Mouse (Mus musculus) ovary, postnatal 10 days (tissue): ENCODE results near the gene Luc7l3.

ENCODE experiments used
- DNase-seq: peaks from one replicate; pipeline ENCODE4 v3.0.0; 2022; ENCODE audit warnings: low spot score

The Luc7l3 gene

DNA sequence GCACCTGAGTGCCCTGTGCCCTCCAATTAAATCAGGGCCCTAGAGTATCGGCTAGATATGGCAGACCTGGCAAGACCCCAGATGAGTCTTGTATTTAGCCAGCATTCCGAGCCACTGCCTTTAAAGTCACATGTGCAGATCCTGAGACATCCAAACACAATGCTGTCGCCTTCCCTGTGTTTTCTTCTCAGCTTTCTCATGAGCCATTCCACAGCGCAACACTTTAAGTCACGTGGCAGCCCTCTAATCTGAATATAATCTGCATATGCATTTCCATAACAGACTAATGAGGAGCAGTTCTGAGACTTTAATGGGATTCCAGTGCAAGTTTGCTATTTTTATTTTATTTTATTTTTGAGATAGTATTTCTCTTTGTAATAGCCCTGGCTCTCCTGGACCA lies 66.1 kb downstream of the Luc7l3 start:
- no peak for DNase-seq

- DNase-seq, result no peak
Observed at GRCm38 (mm10) chr11:94253691-94254090, 68.1 kb downstream of the Luc7l3 start.

DNA sequence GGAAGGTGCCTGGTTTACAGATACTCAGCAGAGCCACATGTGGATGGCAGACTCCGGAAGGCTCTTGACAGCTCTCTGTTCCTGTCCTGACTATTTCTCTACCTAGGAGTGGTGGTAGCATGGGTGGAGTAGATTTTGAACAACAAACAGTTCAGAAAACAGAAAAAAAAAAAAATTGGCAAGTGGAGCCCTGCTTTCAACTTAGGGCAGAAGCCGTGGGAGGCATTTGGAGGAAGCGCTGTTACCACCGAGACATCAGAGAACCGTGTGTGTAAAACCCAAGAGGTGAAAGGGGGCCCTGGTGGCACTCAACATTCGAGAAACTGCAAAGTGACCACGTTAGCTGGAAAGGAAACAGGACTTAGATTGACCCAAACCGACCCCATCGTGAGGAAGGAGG lies 68.6 kb downstream of the Luc7l3 start:
- DNase-seq, result no peak

- DNase-seq, result no peak
Observed at GRCm38 (mm10) chr11:94246789-94247061, 75.1 kb downstream of the Luc7l3 start.

DNA sequence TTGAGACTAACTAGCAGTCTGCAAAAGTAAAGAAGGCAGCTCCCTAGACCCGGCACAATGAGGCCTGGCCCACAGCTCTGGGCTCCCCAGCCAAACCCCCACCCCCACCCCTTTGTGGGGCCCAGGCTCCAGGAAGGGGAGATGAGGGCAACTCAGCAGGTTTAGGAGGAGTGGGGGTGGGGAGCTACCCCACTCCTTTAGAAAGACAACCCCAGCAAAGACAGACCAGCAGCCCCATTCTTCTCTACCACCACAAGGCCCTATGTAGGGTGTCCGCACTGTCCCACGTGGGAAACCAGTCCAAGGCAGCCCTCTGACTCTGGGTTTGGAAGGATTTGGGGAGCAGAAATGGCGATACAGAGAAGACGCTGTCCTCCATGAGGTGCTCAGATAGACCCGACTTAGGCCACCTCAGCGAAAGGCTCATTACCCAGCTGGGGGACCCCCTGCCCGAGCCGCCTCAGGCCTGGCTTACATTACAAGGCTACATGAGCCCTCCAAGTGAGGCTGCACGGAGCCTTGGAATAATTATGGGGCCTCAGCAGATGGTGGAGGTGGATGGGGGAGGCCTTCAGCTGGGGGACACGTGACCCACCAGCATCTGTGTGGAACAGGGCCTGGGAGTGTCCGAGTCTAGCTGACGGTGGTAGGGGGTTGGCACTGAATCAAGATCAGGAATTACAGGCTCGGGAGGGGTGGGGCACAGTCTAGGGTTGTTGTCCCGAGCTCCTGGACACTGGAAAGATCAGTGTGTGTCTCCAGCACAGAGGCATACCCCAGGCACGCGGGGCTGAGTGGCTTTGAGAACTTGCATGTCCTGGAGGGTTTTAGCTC lies 75.6 kb downstream of the Luc7l3 start, which contains the start of gene Wfikkn2:
Wfikkn2 (minus strand) TSS at position 51 of the 834 bp plus-strand sequence.
- DNase-seq, result no peak

DNA sequence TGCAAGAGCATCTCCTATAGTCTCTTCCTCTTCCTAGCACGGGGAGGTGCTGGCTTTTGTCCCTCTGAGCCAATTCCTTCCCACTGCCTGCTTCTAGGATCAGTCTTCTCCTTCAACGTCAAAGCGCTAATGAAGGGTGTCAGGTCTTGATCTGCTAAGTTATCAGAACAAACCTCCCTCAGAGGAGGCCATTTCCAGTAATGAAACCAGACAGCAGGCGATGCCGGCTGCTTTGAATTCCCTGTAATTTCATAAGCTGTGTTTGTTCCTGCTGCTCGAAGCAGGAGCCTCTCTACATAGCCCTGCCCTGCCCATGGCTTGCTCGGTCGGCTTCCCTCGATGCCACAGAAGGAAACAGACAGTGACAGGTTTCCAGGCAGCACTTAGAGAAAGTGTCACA lies 77.4 kb downstream of the Luc7l3 start:
- DNase-seq, result no peak

DNA sequence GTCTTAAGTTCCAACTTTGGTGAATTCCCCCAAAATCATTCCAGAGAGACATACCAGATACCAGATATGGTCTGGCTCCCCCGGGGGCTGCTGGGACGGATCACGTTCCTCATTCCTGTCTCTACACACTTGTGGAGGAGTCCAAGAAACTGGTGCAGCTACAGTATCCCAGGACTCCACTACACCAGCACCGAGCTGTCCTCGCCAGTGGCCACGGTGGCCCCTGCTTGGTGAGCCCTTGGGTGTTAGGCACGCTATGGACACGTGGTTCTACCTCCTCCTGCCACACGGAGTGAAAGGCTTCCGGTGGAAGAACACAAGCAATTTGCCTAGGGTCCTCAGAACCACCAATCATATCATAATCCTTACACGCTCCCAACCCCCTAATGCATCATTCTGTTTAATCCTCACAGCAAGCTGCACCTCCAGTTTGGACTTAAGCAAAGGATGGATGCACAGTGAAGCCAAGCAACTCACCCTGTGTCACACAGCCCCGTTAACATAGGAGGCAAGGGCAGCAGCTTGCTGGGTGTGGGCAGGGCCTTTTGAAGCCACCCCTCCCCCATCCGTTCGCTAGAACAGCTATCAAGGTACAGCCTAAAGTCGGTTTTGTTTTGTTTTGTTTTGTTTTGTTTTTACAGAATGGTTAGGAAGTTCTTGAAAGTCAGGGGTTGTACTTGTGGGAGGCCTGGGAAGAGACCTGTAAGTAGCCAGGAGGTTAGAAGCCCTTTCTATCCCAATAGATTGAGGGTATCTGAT lies 78.2 kb downstream of the Luc7l3 start:
- DNase-seq, result no peak

- DNase-seq, result peak; percentile 36
Observed at GRCm38 (mm10) chr11:94242760-94243421, 78.9 kb downstream of the Luc7l3 start.

DNA sequence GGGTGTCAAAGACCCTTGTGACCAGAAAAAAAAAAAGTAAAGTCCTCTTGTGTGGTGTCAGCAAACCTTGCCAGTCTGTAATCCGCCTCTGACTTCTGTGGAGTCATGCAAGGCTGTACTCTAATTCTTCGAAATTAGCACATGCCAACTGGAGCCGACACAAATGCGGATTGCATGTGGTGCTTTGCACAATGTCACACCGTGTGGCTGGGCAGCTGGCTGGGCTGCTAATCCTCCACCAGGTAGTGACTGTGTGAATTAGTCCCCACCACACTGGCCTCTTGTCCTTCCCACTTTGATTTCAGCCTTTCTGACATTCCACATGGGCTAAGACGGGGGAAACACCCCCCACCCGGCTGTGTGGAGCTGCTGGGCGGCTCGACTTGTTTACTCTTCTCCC lies 82.1 kb downstream of the Luc7l3 start:
- no peak for DNase-seq

- DNase-seq, result no peak
Observed at GRCm38 (mm10) chr11:94238786-94239185, 83.0 kb downstream of the Luc7l3 start.
